Mouse (Mus musculus) stomach, embryonic 15.5 days (tissue): ENCODE results near the gene Wdr91. TPM values are rescaled to one million over a fixed set of nuclear protein-coding genes. Genes with fewer than 3 reads are reported as not detected.

Source experiments
- ATAC-seq: fragments of 200-750 bp; cut with Nextera tagmentation; 2 replicates; pipeline ENCODE4 v1.8.0; 2017; ENCODE audit warnings: low read depth, moderate number of reproducible peaks, moderate TSS enrichment; ENCODE audit not compliant: insufficient read depth, low FRiP score
- H3K27ac ChIP-seq: fragments of 300-500 bp; sonication (generic); 2 replicates; pipeline ENCODE4 v1.5.1; 2015; ENCODE audit warnings: mild to moderate bottlenecking, inconsistent platforms
- H3K27me3 ChIP-seq: fragments of 300-500 bp; sonication (generic); replicated peaks from 2 replicates; pipeline ENCODE4 v1.6.1; 2015; ENCODE audit warnings: inconsistent platforms
- H3K36me3 ChIP-seq: fragments of 300-500 bp; sonication (generic); 2 replicates; pipeline ENCODE4 v1.6.1; 2015; ENCODE audit warnings: inconsistent platforms
- H3K4me1 ChIP-seq: fragments of 300-500 bp; sonication (generic); 2 replicates; pipeline ENCODE4 v1.6.1; 2015; ENCODE audit warnings: inconsistent platforms
- H3K4me2 ChIP-seq: fragments of 300-500 bp; sonication (generic); 2 replicates; pipeline ENCODE4 v1.6.1; 2015; ENCODE audit warnings: mild to moderate bottlenecking, inconsistent platforms
- H3K4me3 ChIP-seq: fragments of 300-500 bp; sonication (generic); replicated peaks from 2 replicates; pipeline ENCODE4 v1.5.1; 2015; ENCODE audit warnings: inconsistent platforms
- H3K9ac ChIP-seq: fragments of 300-500 bp; sonication (generic); 2 replicates; pipeline ENCODE4 v1.6.1; 2015; ENCODE audit warnings: inconsistent platforms
- H3K9me3 ChIP-seq: fragments of 300-500 bp; sonication (generic); 2 replicates; pipeline ENCODE4 v1.6.1; 2016; ENCODE audit warnings: inconsistent platforms
- WGBS: fragments of 180-500 bp; shearing (Covaris S2); methylation state at CpG from one replicate; pipeline ENCODE4 v1.1.7; 2015; 5-methylcytosine and 5-hydroxymethylcytosine counted together
- polyA plus RNA-seq: library from polyadenylated mRNA; unstranded; fragments of >200 nt; fragmentation: Nextera tagmentation; extraction: Ambion mirVana; gene quantifications from 2 replicates; pipeline ENCODE4 v1.2.1, GENCODE M21; 2015

Gene Wdr91
- polyA plus RNA-seq, 1 experiment from 2014 or later, result 9.0 TPM

GRCm38 (mm10) chr6:34875966-34876834, 34.5 kb downstream of the Wdr91 start:
- Histone ChIP-seq H3K36me3 (no peaks in the 10 kb centered on the region), H3K4me3 (no peak overlapping the region), H3K9me3 (no peaks in the 10 kb centered on the region), H3K27me3 (no peaks in the 10 kb centered on the region), H3K27ac (peak overlapping the region; percentile 91), H3K4me2 (0 out of 2 replicates have a peak overlapping the region, but pooled peaks have one; percentile 57), H3K4me1 (peaks cover 19% of the 10 kb centered on the region), H3K9ac (no peak overlapping the region)
- WGBS, result 48% methylated on average over 12 of the region's 12 CpGs
- peak; percentile 19; the same call in 1 of the 2 replicates for ATAC-seq

DNA sequence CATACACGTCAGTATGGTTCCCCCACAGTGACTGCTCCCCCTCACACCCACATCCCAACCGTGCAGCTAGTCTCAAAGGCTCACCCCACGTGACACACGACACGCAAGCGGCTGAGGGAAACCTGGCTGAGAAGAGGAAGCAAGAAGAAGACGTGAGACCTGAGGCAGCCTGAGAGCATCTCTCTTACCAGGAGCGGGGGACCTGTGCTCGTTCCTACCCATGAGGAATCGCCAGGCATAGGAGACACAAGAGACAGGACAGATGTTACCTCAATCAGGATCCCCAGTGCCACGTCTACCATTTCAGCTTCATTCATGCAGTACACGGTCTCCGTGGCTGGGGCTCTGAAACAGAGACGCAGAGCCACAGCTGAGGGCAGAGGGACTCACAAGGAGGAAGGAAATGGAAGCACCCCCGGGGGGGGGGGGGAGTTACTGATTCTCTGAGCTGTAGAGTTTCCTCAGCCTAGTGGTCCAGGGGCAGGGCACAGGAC, 35.4 kb downstream of the Wdr91 start:
- peak overlapping the region; percentile 91; the same call in 1 of the 2 replicates for H3K27ac ChIP-seq
- 84% methylated on average over 15 of the region's 15 CpGs for WGBS

GRCm38 (mm10) chr6:34874101-34874921, 36.4 kb downstream of the Wdr91 start:
- Histone ChIP-seq H3K9ac (no peak overlapping the region), H3K9me3 (no peaks in the 10 kb centered on the region), H3K4me1 (peaks cover 24% of the 10 kb centered on the region), H3K27me3 (no peaks in the 10 kb centered on the region), H3K4me2 (no peak overlapping the region; the same call in 1 of the 2 replicates), H3K27ac (0 out of 2 replicates have a peak overlapping the region, but pooled peaks have one; percentile 21), H3K4me3 (no peak overlapping the region), H3K36me3 (no peaks in the 10 kb centered on the region)
- ATAC-seq, result no peak
- WGBS, result 55% methylated on average over 21 of the region's 21 CpGs

More for the DNA sequence above, 35.4 kb downstream of the Wdr91 start:
- H3K9ac ChIP-seq, result no peak overlapping the region
- no peak overlapping the region for H3K4me3 ChIP-seq
- H3K4me1 ChIP-seq, result peaks cover 19% of the 10 kb centered on the region
- H3K4me2 ChIP-seq, result peak overlapping the region; percentile 4; the same call in 1 of the 2 replicates
- H3K36me3 ChIP-seq, result no peaks in the 10 kb centered on the region
- ATAC-seq, result no peak
- no peaks in the 10 kb centered on the region for H3K9me3 ChIP-seq
- no peaks in the 10 kb centered on the region for H3K27me3 ChIP-seq

DNA sequence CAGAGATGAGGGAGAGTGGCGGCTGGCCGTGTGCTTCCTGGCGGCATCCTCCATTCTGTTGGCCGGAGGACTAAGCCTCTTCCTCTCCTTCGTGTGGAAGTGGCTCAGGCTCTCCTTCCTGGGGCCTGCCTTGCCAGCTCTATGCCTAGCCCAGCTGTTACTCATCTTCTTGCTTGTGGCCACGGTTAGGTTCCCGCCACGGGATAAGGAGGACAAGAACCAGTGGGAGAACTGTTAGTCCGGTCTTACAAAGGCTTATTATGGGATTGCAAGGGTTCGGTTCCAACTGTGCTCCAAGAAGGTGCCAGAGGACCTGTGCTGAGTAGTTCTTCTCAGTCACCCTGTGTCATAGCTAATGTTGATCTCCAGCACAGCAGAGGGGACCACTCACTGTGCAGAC, 37.8 kb downstream of the Wdr91 start:
- H3K4me1 ChIP-seq, result peaks cover 21% of the 10 kb centered on the region
- H3K36me3 ChIP-seq, result no peaks in the 10 kb centered on the region
- H3K9me3 ChIP-seq, result no peaks in the 10 kb centered on the region
- H3K4me3 ChIP-seq, result no peak overlapping the region
- no peak overlapping the region for H3K4me2 ChIP-seq
- WGBS, result 77% methylated on average over 10 of the region's 10 CpGs
- no peak overlapping the region for H3K27ac ChIP-seq
- H3K9ac ChIP-seq, result no peak overlapping the region
- ATAC-seq, result no peak
- no peaks in the 10 kb centered on the region for H3K27me3 ChIP-seq

GRCm38 (mm10) chr6:34871929-34872328, 38.7 kb downstream of the Wdr91 start:
- no peak for ATAC-seq
- peaks cover 25% of the 10 kb centered on the region for H3K4me1 ChIP-seq

DNA sequence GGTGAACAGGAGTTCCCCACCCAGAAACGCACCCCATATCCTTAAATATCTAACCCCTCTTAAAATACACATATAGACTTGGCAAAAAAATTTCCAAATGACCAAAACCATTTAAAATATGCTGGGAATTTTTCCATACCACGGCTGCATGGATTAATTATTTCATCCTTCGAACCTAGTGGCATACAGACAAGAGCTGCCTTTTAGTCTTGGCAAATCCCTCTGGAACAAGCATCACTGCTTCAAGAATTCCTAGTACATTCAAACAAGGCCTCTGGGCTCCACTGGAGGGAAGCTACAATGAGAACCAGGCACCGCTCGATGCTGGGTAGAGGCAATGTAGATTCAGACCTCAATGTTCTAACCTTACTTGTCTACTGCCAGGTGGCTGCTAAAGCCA, 40.0 kb downstream of the Wdr91 start:
- no peak for ATAC-seq
- no peak overlapping the region for H3K9ac ChIP-seq
- H3K27ac ChIP-seq, result no peak overlapping the region
- 61% methylated on average over 5 of the region's 5 CpGs for WGBS
- peaks cover 21% of the 10 kb centered on the region for H3K4me1 ChIP-seq
- no peak overlapping the region for H3K4me3 ChIP-seq
- no peaks in the 10 kb centered on the region for H3K36me3 ChIP-seq
- no peaks in the 10 kb centered on the region for H3K9me3 ChIP-seq
- H3K27me3 ChIP-seq, result no peaks in the 10 kb centered on the region
- H3K4me2 ChIP-seq, result no peak overlapping the region

More at GRCm38 (mm10) chr6:34871929-34872328, 38.7 kb downstream of the Wdr91 start:
- H3K4me2 ChIP-seq, result no peak overlapping the region
- no peaks in the 10 kb centered on the region for H3K27me3 ChIP-seq
- no peaks in the 10 kb centered on the region for H3K36me3 ChIP-seq
- no peaks in the 10 kb centered on the region for H3K9me3 ChIP-seq
- no peak overlapping the region for H3K27ac ChIP-seq
- 85% methylated on average over 7 of the region's 7 CpGs for WGBS
- H3K9ac ChIP-seq, result no peak overlapping the region
- no peak overlapping the region for H3K4me3 ChIP-seq

DNA sequence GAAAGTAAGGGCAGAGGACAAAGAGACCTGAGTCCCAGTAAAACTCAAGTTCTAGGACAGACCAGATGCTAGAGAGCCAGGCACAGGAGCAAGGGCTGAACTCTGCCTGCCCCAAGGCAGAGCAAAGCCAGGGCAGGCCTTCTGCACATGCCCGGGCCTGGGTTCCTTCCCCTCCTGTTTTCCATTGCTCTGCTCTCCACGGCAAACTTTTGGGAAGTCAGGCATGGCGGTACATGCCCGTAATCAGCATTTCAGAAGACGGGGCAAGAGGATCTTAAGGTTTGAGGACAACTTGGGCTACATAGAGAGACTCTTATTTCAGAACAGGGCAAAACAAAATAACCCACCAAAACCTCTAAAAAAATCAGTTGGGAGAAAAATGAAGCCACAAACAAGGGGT, 40.5 kb downstream of the Wdr91 start:
- peaks cover 22% of the 10 kb centered on the region for H3K4me1 ChIP-seq
- no peak overlapping the region for H3K4me3 ChIP-seq
- no peaks in the 10 kb centered on the region for H3K9me3 ChIP-seq
- H3K36me3 ChIP-seq, result no peaks in the 10 kb centered on the region
- no peak overlapping the region for H3K9ac ChIP-seq
- no peak overlapping the region for H3K4me2 ChIP-seq
- WGBS, result 65% methylated on average over 5 of the region's 5 CpGs
- H3K27ac ChIP-seq, result peak overlapping the region; percentile 24; the same call in 1 of the 2 replicates
- no peak for ATAC-seq
- no peaks in the 10 kb centered on the region for H3K27me3 ChIP-seq

- 50% methylated on average over 13 of the region's 13 CpGs for WGBS
- H3K4me3 ChIP-seq, result no peak overlapping the region
- H3K4me1 ChIP-seq, result peaks cover 24% of the 10 kb centered on the region
- H3K9me3 ChIP-seq, result no peaks in the 10 kb centered on the region
- no peak overlapping the region for H3K4me2 ChIP-seq
- no peak for ATAC-seq
- H3K36me3 ChIP-seq, result no peaks in the 10 kb centered on the region
- H3K9ac ChIP-seq, result no peak overlapping the region
- H3K27ac ChIP-seq, result peak overlapping the region; percentile 24; the same call in 1 of the 2 replicates
- H3K27me3 ChIP-seq, result no peaks in the 10 kb centered on the region
Measured at GRCm38 (mm10) chr6:34869225-34869915, 41.3 kb downstream of the Wdr91 start.

GRCm38 (mm10) chr6:34868507-34869217, 42.0 kb downstream of the Wdr91 start:
- Histone ChIP-seq H3K27me3 (no peaks in the 10 kb centered on the region), H3K9ac (no peak overlapping the region), H3K4me3 (no peak overlapping the region), H3K4me1 (peaks cover 24% of the 10 kb centered on the region), H3K4me2 (no peak overlapping the region), H3K36me3 (no peaks in the 10 kb centered on the region), H3K27ac (no peak overlapping the region), H3K9me3 (no peaks in the 10 kb centered on the region)
- WGBS, result 77% methylated on average over 20 of the region's 20 CpGs
- no peak for ATAC-seq

DNA sequence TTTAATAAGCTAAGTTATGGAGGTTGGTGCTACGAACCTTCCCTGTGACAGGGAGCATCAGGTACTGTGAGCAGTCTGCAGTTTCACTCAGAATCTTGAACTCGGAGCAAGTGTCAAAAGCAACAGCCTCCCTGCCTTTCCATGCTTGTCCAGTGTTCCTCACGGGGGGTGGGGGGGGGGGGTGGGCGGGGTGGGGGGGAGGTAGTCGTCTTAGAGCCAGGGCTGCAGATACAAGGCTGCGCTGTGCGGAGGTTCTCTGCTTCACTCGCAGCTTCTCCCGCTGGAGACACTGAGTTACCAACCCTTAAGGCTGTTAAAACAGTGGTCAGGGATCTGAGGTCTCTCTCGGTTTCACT, 42.7 kb downstream of the Wdr91 start:
- Histone ChIP-seq H3K27me3 (no peaks in the 10 kb centered on the region), H3K4me1 (peaks cover 28% of the 10 kb centered on the region), H3K4me2 (no peak overlapping the region), H3K9me3 (no peaks in the 10 kb centered on the region), H3K4me3 (no peak overlapping the region), H3K9ac (no peak overlapping the region), H3K27ac (no peak overlapping the region), H3K36me3 (no peaks in the 10 kb centered on the region)
- WGBS, result 66% methylated on average over 10 of the region's 10 CpGs
- ATAC-seq, result no peak
